Mouse (Mus musculus): ENCODE data around the gene Pycr1. TPM values are rescaled to one million over a fixed set of nuclear protein-coding genes. Genes with fewer than 3 reads are reported as not detected.

The Pycr1 gene
- polyA plus RNA-seq, 1 experiment, result 41.7 TPM

DNA sequence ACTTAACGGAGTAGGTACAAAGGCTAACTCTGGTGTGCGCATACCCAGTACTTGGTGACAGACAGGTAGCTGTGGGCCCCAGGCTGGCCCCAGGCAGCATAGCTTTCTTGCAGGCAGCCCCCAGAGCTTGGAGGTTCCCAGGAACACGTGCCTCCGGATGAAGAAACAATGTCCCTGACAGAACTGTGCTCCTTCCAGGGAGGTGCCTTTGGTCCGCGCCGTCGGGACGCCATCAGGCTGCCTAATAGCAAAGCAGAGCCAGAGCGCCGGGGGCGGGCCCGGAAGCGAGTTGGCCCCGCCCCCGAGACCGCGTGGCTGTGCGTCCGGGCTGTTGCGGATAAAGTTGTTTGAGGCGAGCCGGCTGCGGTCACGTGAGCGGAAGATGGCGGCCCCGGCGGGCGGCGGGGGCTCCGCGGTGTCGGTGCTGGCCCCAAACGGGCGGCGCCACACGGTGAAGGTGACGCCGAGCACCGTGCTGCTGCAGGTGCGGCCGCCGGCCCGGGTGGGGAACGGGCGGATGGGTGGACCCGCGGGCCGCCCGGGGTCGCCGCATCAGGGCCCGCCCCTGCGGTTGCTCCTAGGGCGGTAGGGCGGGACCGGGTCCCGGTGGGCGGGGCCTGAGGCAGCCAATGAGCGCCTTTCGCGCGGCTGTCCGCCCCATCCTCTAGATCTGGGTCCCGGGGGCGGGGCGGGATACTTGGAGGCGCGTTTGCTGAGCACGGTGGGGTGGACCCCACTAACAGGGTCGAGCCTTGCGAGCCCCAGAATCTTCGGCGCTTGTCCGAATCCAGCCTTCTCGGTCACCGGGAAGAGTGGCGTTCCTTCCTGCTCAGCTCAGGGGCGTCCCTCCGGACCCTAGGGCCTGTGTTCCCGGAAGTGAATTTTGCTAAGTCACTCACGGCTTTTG is 29.4 kb upstream of the Pycr1 start, which contains the start of gene Aspscr1:
TSS of gene Aspscr1 (plus strand) at position 287 of the 907 bp plus-strand sequence.
- Histone ChIP-seq H3K4me3 (ENCODE audit: low read depth, low read length) (peak within 1 kb of the TSS; percentile 83), H3K9me3 (replicated peaks; ENCODE audit: control insufficient read depth, insufficient read depth, low read length, poor library complexity, severe bottlenecking) (no peaks in the 10 kb centered on the region), H3K27me3 (ENCODE audit: control insufficient read depth, insufficient read depth, low read length, poor library complexity, severe bottlenecking) (no peaks in the 10 kb centered on the region), H3K9ac (ENCODE audit: low read depth, poor library complexity, severe bottlenecking) (peak within 1 kb of the TSS; percentile 78), H3K4me1 (ENCODE audit: control insufficient read depth, insufficient read depth, low read length) (no peaks in the 10 kb centered on the region), H3K27ac (ENCODE audit: insufficient read depth, low read length) (peak within 1 kb of the TSS; percentile 59), H3K36me3 (ENCODE audit: control insufficient read depth, insufficient read depth, low read length, poor library complexity, severe bottlenecking) (no peaks in the 10 kb centered on the region)
- TF ChIP-seq EP300 (IDR thresholded peaks at IDR 0.05; ENCODE audit: insufficient read depth, low read depth, low read length) (no peak), POLR2A (IDR thresholded peaks at IDR 0.05; ENCODE audit: insufficient read depth, low read length) (peak; percentile 40), CTCF (IDR thresholded peaks at IDR 0.05; ENCODE audit: low read depth, low read length) (no peak)

- Histone ChIP-seq H3K27ac (ENCODE audit: insufficient read depth, low read length) (no peak overlapping the region; the same call in 1 of the 2 replicates), H3K9ac (ENCODE audit: low read depth, poor library complexity, severe bottlenecking) (no peak overlapping the region), H3K36me3 (ENCODE audit: control insufficient read depth, insufficient read depth, low read length, poor library complexity, severe bottlenecking) (no peaks in the 10 kb centered on the region), H3K4me3 (ENCODE audit: low read depth, low read length) (no peak overlapping the region), H3K27me3 (ENCODE audit: control insufficient read depth, insufficient read depth, low read length, poor library complexity, severe bottlenecking) (no peaks in the 10 kb centered on the region), H3K4me1 (ENCODE audit: control insufficient read depth, insufficient read depth, low read length) (peaks cover 2% of the 10 kb centered on the region), H3K9me3 (replicated peaks; ENCODE audit: control insufficient read depth, insufficient read depth, low read length, poor library complexity, severe bottlenecking) (no peaks in the 10 kb centered on the region)
- TF ChIP-seq POLR2A (IDR thresholded peaks at IDR 0.05; ENCODE audit: insufficient read depth, low read length) (no peak), CTCF (IDR thresholded peaks at IDR 0.05; ENCODE audit: low read depth, low read length) (no peak), EP300 (IDR thresholded peaks at IDR 0.05; ENCODE audit: insufficient read depth, low read depth, low read length) (no peak)
These were observed 23.0 kb upstream of the Pycr1 start for GRCm38 (mm10) chr11:120666617-120667016.

GRCm38 (mm10) chr11:120665406-120665805 is 21.8 kb upstream of the Pycr1 start:
- Histone ChIP-seq H3K9me3 (replicated peaks; ENCODE audit: control insufficient read depth, insufficient read depth, low read length, poor library complexity, severe bottlenecking) (no peaks in the 10 kb centered on the region), H3K27ac (ENCODE audit: insufficient read depth, low read length) (no peak overlapping the region), H3K4me3 (ENCODE audit: low read depth, low read length) (no peak overlapping the region), H3K36me3 (ENCODE audit: control insufficient read depth, insufficient read depth, low read length, poor library complexity, severe bottlenecking) (no peaks in the 10 kb centered on the region), H3K27me3 (ENCODE audit: control insufficient read depth, insufficient read depth, low read length, poor library complexity, severe bottlenecking) (peaks cover under 1% of the 10 kb centered on the region; the same call in 1 of the 2 replicates), H3K9ac (ENCODE audit: low read depth, poor library complexity, severe bottlenecking) (no peak overlapping the region), H3K4me1 (ENCODE audit: control insufficient read depth, insufficient read depth, low read length) (peaks cover 2% of the 10 kb centered on the region)
- no peak for TF ChIP-seq CTCF (IDR thresholded peaks at IDR 0.05; ENCODE audit: low read depth, low read length)
- no peak for TF ChIP-seq POLR2A (IDR thresholded peaks at IDR 0.05; ENCODE audit: insufficient read depth, low read length)

GRCm38 (mm10) chr11:120663714-120664113 is 20.1 kb upstream of the Pycr1 start:
- peaks cover 3% of the 10 kb centered on the region; the same call in 1 of the 2 replicates for H3K27me3 ChIP-seq (ENCODE audit: control insufficient read depth, insufficient read depth, low read length, poor library complexity, severe bottlenecking)
- peak overlapping the region; percentile 34 for H3K27ac ChIP-seq (ENCODE audit: insufficient read depth, low read length)
- H3K36me3 ChIP-seq (ENCODE audit: control insufficient read depth, insufficient read depth, low read length, poor library complexity, severe bottlenecking), result no peaks in the 10 kb centered on the region
- peaks cover 2% of the 10 kb centered on the region for H3K4me1 ChIP-seq (ENCODE audit: control insufficient read depth, insufficient read depth, low read length)
- TF ChIP-seq EP300 (IDR thresholded peaks at IDR 0.05; ENCODE audit: insufficient read depth, low read depth, low read length) (0 out of 2 replicates have a peak, but pooled peaks have one; percentile 69), CTCF (IDR thresholded peaks at IDR 0.05; ENCODE audit: low read depth, low read length) (no peak)
- no peaks in the 10 kb centered on the region for H3K9me3 ChIP-seq (replicated peaks; ENCODE audit: control insufficient read depth, insufficient read depth, low read length, poor library complexity, severe bottlenecking)
- H3K4me3 ChIP-seq (ENCODE audit: low read depth, low read length), result no peak overlapping the region
- H3K9ac ChIP-seq (ENCODE audit: low read depth, poor library complexity, severe bottlenecking), result no peak overlapping the region

GRCm38 (mm10) chr11:120662759-120663158 is 19.2 kb upstream of the Pycr1 start:
- Histone ChIP-seq H3K36me3 (ENCODE audit: control insufficient read depth, insufficient read depth, low read length, poor library complexity, severe bottlenecking) (no peaks in the 10 kb centered on the region), H3K9ac (ENCODE audit: low read depth, poor library complexity, severe bottlenecking) (no peak overlapping the region), H3K4me3 (ENCODE audit: low read depth, low read length) (no peak overlapping the region), H3K4me1 (ENCODE audit: control insufficient read depth, insufficient read depth, low read length) (peaks cover 2% of the 10 kb centered on the region), H3K9me3 (replicated peaks; ENCODE audit: control insufficient read depth, insufficient read depth, low read length, poor library complexity, severe bottlenecking) (no peaks in the 10 kb centered on the region), H3K27ac (ENCODE audit: insufficient read depth, low read length) (peak overlapping the region; percentile 7), H3K27me3 (ENCODE audit: control insufficient read depth, insufficient read depth, low read length, poor library complexity, severe bottlenecking) (peaks cover 3% of the 10 kb centered on the region; the same call in 1 of the 2 replicates)
- TF ChIP-seq EP300 (IDR thresholded peaks at IDR 0.05; ENCODE audit: insufficient read depth, low read depth, low read length) (no peak), POLR2A (IDR thresholded peaks at IDR 0.05; ENCODE audit: insufficient read depth, low read length) (no peak), CTCF (IDR thresholded peaks at IDR 0.05; ENCODE audit: low read depth, low read length) (no peak)

GRCm38 (mm10) chr11:120661076-120661460 is 17.5 kb upstream of the Pycr1 start, which contains the start of gene Notum:
Notum (minus strand) TSS chr11:120661175.
- no peaks in the 10 kb centered on the region for H3K9me3 ChIP-seq (replicated peaks; ENCODE audit: control insufficient read depth, insufficient read depth, low read length, poor library complexity, severe bottlenecking)
- no peaks in the 10 kb centered on the region for H3K36me3 ChIP-seq (ENCODE audit: control insufficient read depth, insufficient read depth, low read length, poor library complexity, severe bottlenecking)
- no peak within 1 kb of the TSS for H3K27ac ChIP-seq (ENCODE audit: insufficient read depth, low read length)
- peaks cover 2% of the 10 kb centered on the region for H3K4me1 ChIP-seq (ENCODE audit: control insufficient read depth, insufficient read depth, low read length)
- H3K9ac ChIP-seq (ENCODE audit: low read depth, poor library complexity, severe bottlenecking), result peak within 1 kb of the TSS; percentile 78
- H3K27me3 ChIP-seq (ENCODE audit: control insufficient read depth, insufficient read depth, low read length, poor library complexity, severe bottlenecking), result peaks cover 3% of the 10 kb centered on the region; the same call in 1 of the 2 replicates
- peak within 1 kb of the TSS; percentile 87 for H3K4me3 ChIP-seq (ENCODE audit: low read depth, low read length)
- no peak for TF ChIP-seq CTCF (IDR thresholded peaks at IDR 0.05; ENCODE audit: low read depth, low read length)
- TF ChIP-seq EP300 (IDR thresholded peaks at IDR 0.05; ENCODE audit: insufficient read depth, low read depth, low read length), result no peak
- TF ChIP-seq POLR2A (IDR thresholded peaks at IDR 0.05; ENCODE audit: insufficient read depth, low read length), result no peak

Data from ES-Bruce4 (cell line).